Mouse (Mus musculus) cerebellum, adult 2 months (tissue): ENCODE data around the gene Srgap2. TPM values are rescaled to one million over a fixed set of nuclear protein-coding genes. Genes with fewer than 3 reads are reported as not detected.
A peak's percentile ranks its signal among the peaks of the same experiment; 100 is the strongest.

Experiments
- DNase-seq, 2 experiments: peaks; one replicate each; pipeline ENCODE4 v3.0.0; 2021
- H3K27ac ChIP-seq: fragments of 200-500 bp; 2 replicates; pipeline ENCODE4 v1.5.1; 2012; ENCODE audit warnings: low read length, control low read depth, inconsistent platforms; ENCODE audit not compliant: insufficient read depth
- H3K27me3 ChIP-seq: fragments of 200-500 bp; 2 replicates; pipeline ENCODE4 v1.6.1; 2012; ENCODE audit warnings: inconsistent platforms, mild to moderate bottlenecking, low read length, moderate library complexity; ENCODE audit not compliant: control insufficient read depth, insufficient read depth
- H3K4me1 ChIP-seq: fragments of 200-500 bp; 2 replicates; pipeline ENCODE4 v1.6.1; 2011; ENCODE audit warnings: low read length; ENCODE audit not compliant: control insufficient read depth, insufficient read depth
- H3K4me3 ChIP-seq: fragments of 200-500 bp; replicated peaks from 2 replicates; pipeline ENCODE3; 2011; ENCODE audit warnings: mild to moderate bottlenecking, low read depth, low read length, control low read depth; ENCODE audit not compliant: insufficient read depth
- CTCF ChIP-seq: fragments of 200-500 bp; IDR thresholded peaks from 2 replicates; pipeline ENCODE4 v1.5.1; 2011; ENCODE audit warnings: low read depth, mild to moderate bottlenecking, control low read depth, low read length, moderate library complexity, borderline replicate concordance; ENCODE audit not compliant: insufficient read depth
- POLR2A ChIP-seq: fragments of 200-500 bp; IDR thresholded peaks from 2 replicates; pipeline ENCODE4 v1.6.1; 2011; ENCODE audit warnings: low read length, control low read depth, borderline replicate concordance; ENCODE audit not compliant: insufficient read depth
- WGBS: fragments of 180-500 bp; shearing (Covaris S2); methylation state at CpG from one replicate; pipeline ENCODE4 v1.1.7; 2018; 5-methylcytosine and 5-hydroxymethylcytosine counted together
- polyA plus RNA-seq: library from polyadenylated mRNA; depleted of rRNA; stranded (reverse); fragments of >200 nt; gene quantifications from 2 replicates; pipeline ENCODE4 v1.2.3, GENCODE M21; 2012

Gene Srgap2
- polyA plus RNA-seq, 1 experiment = 83.1 TPM

DNA sequence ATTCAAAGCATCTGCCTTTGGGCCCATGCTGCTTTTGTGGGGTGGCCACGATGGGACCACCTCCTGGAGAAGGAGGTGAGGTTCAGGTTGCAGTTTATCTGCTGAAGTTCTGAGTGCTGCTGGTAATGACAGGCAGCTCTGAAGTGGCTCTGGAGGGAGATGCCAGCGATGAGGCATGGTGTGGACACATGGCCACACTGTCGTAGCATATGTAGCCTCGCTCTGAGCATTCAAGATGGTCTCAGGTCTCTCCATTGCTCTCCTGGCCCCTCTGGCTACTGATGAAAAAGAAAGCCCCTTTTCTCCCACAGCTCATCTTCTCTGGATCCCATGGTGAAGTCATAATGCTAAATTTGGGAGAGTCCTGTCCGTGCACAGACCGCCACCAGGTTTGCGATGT is 230.4 kb downstream of the Srgap2 start:
- 47% methylated on average over 7 of the region's 7 CpGs for WGBS
- Histone ChIP-seq H3K4me1 (peaks cover 51% of the 10 kb centered on the region), H3K4me3 (no peak overlapping the region), H3K27ac (no peak overlapping the region), H3K27me3 (no peaks in the 10 kb centered on the region)
- DNase-seq = no peak
- no peak for TF ChIP-seq CTCF
- no peak for TF ChIP-seq POLR2A

- peak in 1 of 2 experiments; percentile 52 for DNase-seq
- H3K4me1 ChIP-seq = peaks cover 46% of the 10 kb centered on the region
- 30% methylated on average over 8 of the region's 8 CpGs for WGBS
- H3K4me3 ChIP-seq = no peak overlapping the region
- TF ChIP-seq CTCF = no peak
- no peak for TF ChIP-seq POLR2A
- no peaks in the 10 kb centered on the region for H3K27me3 ChIP-seq
- H3K27ac ChIP-seq = 0 out of 2 replicates have a peak overlapping the region, but pooled peaks have one; percentile 9
These were observed 232.0 kb downstream of the Srgap2 start for GRCm38 (mm10) chr1:131295200-131295599.

- no peaks in the 10 kb centered on the region for H3K27me3 ChIP-seq
- H3K27ac ChIP-seq = peak overlapping the region; percentile 45
- no peak overlapping the region for H3K4me3 ChIP-seq
- DNase-seq = peak; percentile 52 to 80
- H3K4me1 ChIP-seq = peaks cover 42% of the 10 kb centered on the region
- TF ChIP-seq CTCF (no peak), POLR2A (no peak)
- 18% methylated on average over 2 of the region's 2 CpGs for WGBS
These were observed 233.3 kb downstream of the Srgap2 start for GRCm38 (mm10) chr1:131293922-131294250.

DNA sequence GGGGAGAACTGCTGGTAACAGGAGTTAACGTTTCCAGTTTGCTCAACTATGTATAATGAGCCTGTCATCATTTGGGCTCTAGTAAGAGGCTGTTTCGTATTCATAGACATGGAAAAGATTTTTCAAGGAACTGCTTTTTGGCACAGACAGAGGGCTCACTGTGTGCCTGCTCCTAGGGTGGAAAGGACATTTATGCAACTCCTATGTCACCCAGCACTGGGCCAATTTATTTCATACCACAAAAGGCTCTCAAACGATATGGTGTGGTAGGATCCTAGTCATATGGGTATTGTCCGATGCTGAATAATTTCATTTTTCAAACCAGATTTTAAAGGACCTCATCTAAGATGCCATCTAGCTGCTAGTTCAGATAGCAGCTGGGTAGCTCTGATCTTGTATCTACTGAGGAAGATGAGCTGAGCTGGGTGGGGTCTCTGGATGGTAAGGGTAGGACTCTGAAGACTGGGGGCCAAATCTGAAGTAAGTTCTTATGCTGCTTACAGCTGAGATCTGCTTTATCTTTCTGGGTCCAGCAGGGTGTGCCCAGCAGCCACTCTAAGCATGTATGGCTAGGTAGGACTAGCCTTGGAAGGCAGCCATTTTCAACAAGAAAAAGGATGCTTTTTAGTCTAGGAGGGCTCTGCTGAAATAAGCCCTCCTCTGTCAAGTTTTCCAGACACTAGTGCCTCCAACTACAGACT is 233.8 kb downstream of the Srgap2 start:
- Histone ChIP-seq H3K27me3 (no peaks in the 10 kb centered on the region), H3K27ac (peak overlapping the region; percentile 45), H3K4me3 (no peak overlapping the region), H3K4me1 (peaks cover 43% of the 10 kb centered on the region)
- WGBS = 27% methylated on average over 4 of the region's 4 CpGs
- DNase-seq = peak in 1 of 2 experiments; percentile 46
- TF ChIP-seq CTCF = peak; percentile 60; the same call in 1 of the 2 replicates
- no peak for TF ChIP-seq POLR2A

GRCm38 (mm10) chr1:131290648-131291047 is 236.5 kb downstream of the Srgap2 start:
- Histone ChIP-seq H3K27ac (no peak overlapping the region), H3K4me3 (no peak overlapping the region), H3K27me3 (no peaks in the 10 kb centered on the region), H3K4me1 (peaks cover 25% of the 10 kb centered on the region; the same call in 1 of the 2 replicates)
- WGBS = 50% methylated on average over 2 of the region's 2 CpGs
- TF ChIP-seq CTCF = peak; percentile 74
- no peak for TF ChIP-seq POLR2A
- DNase-seq = peak; percentile 76 to 80

- peaks cover 13% of the 10 kb centered on the region; the same call in 1 of the 2 replicates for H3K4me1 ChIP-seq
- TF ChIP-seq POLR2A (no peak), CTCF (no peak)
- no peak for DNase-seq
- WGBS = 28% methylated on average over 6 of the region's 6 CpGs
- no peaks in the 10 kb centered on the region for H3K27me3 ChIP-seq
- H3K27ac ChIP-seq = no peak overlapping the region
- H3K4me3 ChIP-seq = no peak overlapping the region
These were observed 238.2 kb downstream of the Srgap2 start for GRCm38 (mm10) chr1:131288938-131289337.

- H3K4me3 ChIP-seq = no peak overlapping the region
- H3K27me3 ChIP-seq = no peaks in the 10 kb centered on the region
- H3K4me1 ChIP-seq = peaks cover 8% of the 10 kb centered on the region; the same call in 1 of the 2 replicates
- no peak for TF ChIP-seq POLR2A
- no peak for TF ChIP-seq CTCF
- no peak for DNase-seq
- 33% methylated on average over 2 of the region's 2 CpGs for WGBS
- H3K27ac ChIP-seq = no peak overlapping the region
These were observed 239.9 kb downstream of the Srgap2 start for GRCm38 (mm10) chr1:131287267-131287666.

DNA sequence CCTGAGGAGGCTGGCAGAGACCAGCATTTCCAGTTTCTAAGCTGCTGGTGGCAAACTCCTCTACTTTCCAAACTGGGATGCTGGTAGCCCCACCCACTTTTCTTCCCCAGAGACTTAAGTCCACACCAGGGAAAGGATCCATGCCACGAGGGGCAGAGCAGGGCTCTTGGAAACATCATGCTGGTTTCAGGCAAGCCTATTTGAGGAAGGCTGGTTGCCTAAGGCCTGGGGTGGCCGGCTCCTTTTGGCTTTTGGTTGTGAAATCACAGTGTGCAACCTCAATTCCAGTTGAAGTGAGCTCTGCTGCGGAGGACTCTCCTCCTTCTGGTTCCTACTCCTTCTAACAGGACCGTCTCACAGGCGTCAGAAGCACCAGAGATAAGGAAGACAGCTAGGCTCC is 240.3 kb downstream of the Srgap2 start:
- Histone ChIP-seq H3K4me3 (no peak overlapping the region), H3K27me3 (no peaks in the 10 kb centered on the region)
- no peak for DNase-seq

More for the DNA sequence above, 240.3 kb downstream of the Srgap2 start:
- no peak for TF ChIP-seq CTCF
- TF ChIP-seq POLR2A = no peak
- WGBS = 31% methylated on average over 5 of the region's 5 CpGs
- Histone ChIP-seq H3K27ac (no peak overlapping the region), H3K4me1 (peaks cover 8% of the 10 kb centered on the region; the same call in 1 of the 2 replicates)
